Comparison of ENCODE assay signal across 22 mouse cellular contexts in the genomic region with DNA sequence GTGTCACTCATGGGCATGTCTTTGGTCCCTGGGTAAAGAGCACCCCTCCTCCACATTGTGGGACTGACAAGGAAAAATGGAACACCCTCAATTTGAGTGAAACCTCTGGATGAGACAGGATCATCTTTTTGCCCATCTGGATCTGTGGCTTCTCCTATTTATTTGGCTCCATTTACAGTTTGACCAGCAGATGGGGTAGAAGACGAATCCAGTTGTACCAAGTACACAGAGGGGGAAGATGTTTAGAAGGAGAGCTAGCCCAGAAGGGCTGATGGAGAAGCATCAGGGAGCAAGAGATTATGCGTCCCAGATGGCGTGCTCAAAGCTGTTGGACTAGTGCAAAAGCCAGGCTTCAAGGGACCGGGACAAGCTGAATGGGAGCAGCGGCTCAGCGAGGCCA.
A peak's percentile ranks its signal among the peaks of the same experiment; 100 is the strongest.
DNase-seq lines count a peak whose midpoint lies in the region; ATAC-seq and TF ChIP-seq lines count a peak whose summit lies in the region.
"Had no signal": no experiment of that assay in that cellular context is flagged by ENCODE, and none has a peak within 500 bp of the region (broad histone marks: within the 10 kb centered on the region; RNA-seq: fewer than 3 reads in every experiment).

No protein-coding gene starts in this region.

- WGBS in heart, adult 2 months, result 67% methylated on average over 6 of the region's 6 CpGs
- WGBS in midbrain, postnatal 0 days, result 75% methylated on average over 6 of the region's 6 CpGs
- WGBS in midbrain, embryonic 13.5 days, result 85% methylated on average over 6 of the region's 6 CpGs
- 86% methylated on average over 6 of the region's 6 CpGs for WGBS in neural tube, embryonic 15.5 days

- no peak overlapping the region for H3K4me2 ChIP-seq in midbrain, postnatal 0 days (ENCODE audit: low read depth, low read length, poor library complexity, severe bottlenecking)
- H3K4me2 ChIP-seq in midbrain, embryonic 13.5 days (replicated peaks), result no peak overlapping the region
- H3K4me2 ChIP-seq in neural tube, embryonic 15.5 days, result no peak overlapping the region
- H3K4me2 ChIP-seq: embryonic facial prominence, embryonic 12.5 days; heart, embryonic 15.5 days had no signal

- TF ChIP-seq EP300 in heart, adult 2 months (IDR thresholded peaks at IDR 0.05; ENCODE audit: insufficient read depth, low read depth, low read length), result no peak

- H3K27me3 ChIP-seq in heart, adult 2 months (ENCODE audit: control insufficient read depth, insufficient read depth, low read length), result no peaks in the 10 kb centered on the region
- no peaks in the 10 kb centered on the region for H3K27me3 ChIP-seq in midbrain, postnatal 0 days (ENCODE audit: insufficient read depth, low read length)
- H3K27me3 ChIP-seq in midbrain, embryonic 13.5 days, result no peaks in the 10 kb centered on the region
- no peaks in the 10 kb centered on the region for H3K27me3 ChIP-seq in neural tube, embryonic 15.5 days (replicated peaks)
- H3K27me3 ChIP-seq: embryonic facial prominence, embryonic 12.5 days; heart, embryonic 15.5 days; Patski had no signal

- no peak for DNase-seq in heart, adult 2 months
- DNase-seq in heart, postnatal 4 days, result no peak
- DNase-seq in left cerebral cortex, adult 2 months (ENCODE audit: extremely low spot score in 1 of 2, low spot score in 2 of 2), result no peak
- DNase-seq in left cerebral cortex, postnatal 25 days (ENCODE audit: low spot score in 2 of 2), result no peak
- peak; percentile 24 for DNase-seq in midbrain, postnatal 0 days (ENCODE audit: low spot score)
- DNase-seq: adrenal gland, postnatal 10 days; cerebellum, adult 11 months; cerebellum, postnatal 10 days; gastrocnemius, postnatal 10 days; heart, adult 18-20 months; kidney, adult 9 months; left cerebral cortex, postnatal 4 days; liver; liver, postnatal 0 days; right cerebral cortex, postnatal 4 days had no signal

- no peak overlapping the region for H3K4me3 ChIP-seq in heart, adult 2 months
- H3K4me3 ChIP-seq in left cerebral cortex, adult 2 months, result no peak overlapping the region
- H3K4me3 ChIP-seq in midbrain, postnatal 0 days (ENCODE audit: low read depth, low read length), result no peak overlapping the region
- H3K4me3 ChIP-seq in midbrain, embryonic 13.5 days (replicated peaks), result no peak overlapping the region
- H3K4me3 ChIP-seq in neural tube, embryonic 15.5 days (replicated peaks), result no peak overlapping the region
- H3K4me3 ChIP-seq: embryonic facial prominence, embryonic 12.5 days; erythroblast, embryonic 14.5 days; heart, embryonic 15.5 days had no signal

- H3K4me1 ChIP-seq in heart, adult 2 months (ENCODE audit: control insufficient read depth, insufficient read depth, low read length), result no peaks in the 10 kb centered on the region
- H3K4me1 ChIP-seq in midbrain, postnatal 0 days (ENCODE audit: insufficient read depth, low read length), result no peaks in the 10 kb centered on the region
- no peaks in the 10 kb centered on the region for H3K4me1 ChIP-seq in midbrain, embryonic 13.5 days (replicated peaks)
- H3K4me1 ChIP-seq in neural tube, embryonic 15.5 days, result peaks cover 3% of the 10 kb centered on the region; the same call in 1 of the 2 replicates
- H3K4me1 ChIP-seq: embryonic facial prominence, embryonic 12.5 days had no signal

- H3K9ac ChIP-seq in heart, adult 2 months (ENCODE audit: low read depth, low read length), result no peak overlapping the region
- H3K9ac ChIP-seq in midbrain, postnatal 0 days (replicated peaks; ENCODE audit: low read length, poor library complexity, severe bottlenecking), result no peak overlapping the region
- H3K9ac ChIP-seq in midbrain, embryonic 13.5 days (replicated peaks), result no peak overlapping the region
- no peak overlapping the region for H3K9ac ChIP-seq in neural tube, embryonic 15.5 days (replicated peaks)
- H3K9ac ChIP-seq: embryonic facial prominence, embryonic 12.5 days; heart, embryonic 15.5 days; liver, postnatal 0 days had no signal

- peak; percentile 37 for TF ChIP-seq CTCF in heart, adult 2 months (IDR thresholded peaks at IDR 0.05)
- TF ChIP-seq CTCF in left cerebral cortex, adult 2 months (IDR thresholded peaks at IDR 0.05), result peak; percentile 12
- peak; percentile 63 for TF ChIP-seq CTCF in midbrain, postnatal 0 days (IDR thresholded peaks at IDR 0.05)

- no peaks in the 10 kb centered on the region for H3K36me3 ChIP-seq in heart, adult 2 months (ENCODE audit: control insufficient read depth, insufficient read depth, low read length)
- H3K36me3 ChIP-seq in midbrain, postnatal 0 days (ENCODE audit: insufficient read depth, low read length), result peaks cover 44% of the 10 kb centered on the region
- peaks cover 82% of the 10 kb centered on the region for H3K36me3 ChIP-seq in midbrain, embryonic 13.5 days
- H3K36me3 ChIP-seq in neural tube, embryonic 15.5 days, result peaks cover 61% of the 10 kb centered on the region
- H3K36me3 ChIP-seq: heart, embryonic 15.5 days had no signal

- intact Hi-C loops in heart, adult 2 months (cut with DNase I), result loop anchor here (2.0 kb wide), 1 partner anchor 83 kb away; no protein-coding TSS in a partner anchor
- intact Hi-C loops in left cerebral cortex, adult 2 months (cut with DNase I), result loop anchor here (2.0 to 5.0 kb wide), 3 partner anchors 83 to 382 kb away; no protein-coding TSS in a partner anchor
- intact Hi-C loops in left cerebral cortex, postnatal 25 days (cut with DNase I), result loop anchor here (5.0 kb wide), 3 partner anchors 83 to 362 kb away; a partner anchor contains a TSS

- H3K9me3 ChIP-seq in midbrain, postnatal 0 days (ENCODE audit: low read length), result no peaks in the 10 kb centered on the region
- no peaks in the 10 kb centered on the region for H3K9me3 ChIP-seq in midbrain, embryonic 13.5 days
- no peaks in the 10 kb centered on the region for H3K9me3 ChIP-seq in neural tube, embryonic 15.5 days (replicated peaks)
- H3K9me3 ChIP-seq: embryonic facial prominence, embryonic 12.5 days; heart, embryonic 15.5 days had no signal

- H3K27ac ChIP-seq in heart, adult 2 months, result no peak overlapping the region
- no peak overlapping the region; the same call in 1 of the 2 replicates for H3K27ac ChIP-seq in left cerebral cortex, adult 2 months
- no peak overlapping the region for H3K27ac ChIP-seq in midbrain, postnatal 0 days (ENCODE audit: low read depth, low read length)
- no peak overlapping the region for H3K27ac ChIP-seq in midbrain, embryonic 13.5 days
- H3K27ac ChIP-seq in neural tube, embryonic 15.5 days (replicated peaks), result no peak overlapping the region
- H3K27ac ChIP-seq: embryonic facial prominence, embryonic 12.5 days; heart, embryonic 15.5 days had no signal

- TF ChIP-seq POLR2A in heart, adult 2 months (IDR thresholded peaks at IDR 0.05; ENCODE audit: insufficient read depth, low read depth, low read length), result no peak

- no peak for ATAC-seq in midbrain, postnatal 0 days (ENCODE audit: low FRiP score)
- ATAC-seq in midbrain, embryonic 13.5 days, result no peak
- no peak for ATAC-seq in neural tube, embryonic 15.5 days (ENCODE audit: low FRiP score)
- ATAC-seq: inflammation-experienced regulatory T-cells, adult 6 months; liver, postnatal 0 days; Patski had no signal

- H3K79me2 ChIP-seq in heart, adult 2 months (replicated peaks; ENCODE audit: control insufficient read depth, insufficient read depth, low read length), result no peaks in the 10 kb centered on the region

Comparison
In these comparisons a context has a peak if more than half of its experiments do, and no peak if none do; other contexts are left out.
1. CTCF ChIP-seq: peak in every context shown above with its lines; median percentile 63 in midbrain, postnatal 0 days; 37 in heart, adult 2 months; 12 in left cerebral cortex, adult 2 months.